Mouse (Mus musculus) CH12.LX (cell line): ENCODE data around the gene Abhd4. TPM values are rescaled to one million over a fixed set of nuclear protein-coding genes. Genes with fewer than 3 reads are reported as not detected.

ENCODE experiments used
- DNase-seq: peaks from one replicate; pipeline ENCODE4 v3.0.0-alpha.2; 2013; ENCODE audit errors: extremely low read depth
- H3K27ac ChIP-seq: 2 replicates; pipeline ENCODE4 v1.5.1; 2012; ENCODE audit warnings: low read depth, mild to moderate bottlenecking, control low read depth, moderate library complexity; ENCODE audit not compliant: insufficient read depth
- H3K27me3 ChIP-seq: replicated peaks from 2 replicates; pipeline ENCODE3; 2012; ENCODE audit warnings: inconsistent platforms
- H3K36me3 ChIP-seq, 2 experiments: replicated peaks in 1 of 2; 2 replicates each; pipeline versions ENCODE3 to v1.6.1; 2012; ENCODE audit warnings: inconsistent platforms in 1 of 2, low read length in 1 of 2, mild to moderate bottlenecking in 1 of 2, mixed read lengths in 1 of 2, moderate library complexity in 1 of 2; ENCODE audit not compliant: control insufficient read depth in 1 of 2, insufficient read depth in 1 of 2
- H3K4me1 ChIP-seq, 2 experiments: 2 replicates each; pipeline ENCODE4 v1.6.1; 2012; ENCODE audit warnings: inconsistent platforms in 1 of 2, moderate library complexity in 1 of 2; ENCODE audit not compliant: insufficient read depth in 2 of 2, control insufficient read depth in 1 of 2
- H3K4me2 ChIP-seq: 2 replicates; pipeline ENCODE4 v1.6.1; 2012; ENCODE audit warnings: low read depth, mild to moderate bottlenecking, control low read depth; ENCODE audit not compliant: poor library complexity, insufficient read depth, severe bottlenecking
- H3K4me3 ChIP-seq, 3 experiments: fragments of 150-350 bp in 1 of 3; sonication (generic) in 1 of 3; replicated peaks in 1 of 3; 2 replicates each; pipeline versions ENCODE3 to v1.5.1; 2011 to 2012; ENCODE audit warnings: low read depth in 2 of 3, low read length in 2 of 3, mild to moderate bottlenecking in 2 of 3, moderate library complexity in 2 of 3, control low read depth in 1 of 3, improper control_type of control experiment in 1 of 3, inconsistent platforms in 1 of 3, mixed read lengths in 1 of 3; ENCODE audit not compliant: poor library complexity in 1 of 3
- H3K79me2 ChIP-seq: replicated peaks from 2 replicates; pipeline ENCODE4 v1.6.1; 2012; ENCODE audit warnings: mild to moderate bottlenecking, moderate library complexity; ENCODE audit not compliant: control insufficient read depth, poor library complexity, insufficient read depth, severe bottlenecking; ENCODE audit errors: extremely low read depth
- H3K9ac ChIP-seq: 2 replicates; pipeline ENCODE4 v1.6.1; 2012; ENCODE audit warnings: low read depth, mild to moderate bottlenecking, control low read depth, moderate library complexity; ENCODE audit not compliant: insufficient read depth
- H3K9me3 ChIP-seq: replicated peaks from 2 replicates; pipeline ENCODE3; 2012; ENCODE audit warnings: low read length, inconsistent platforms, mixed read lengths
- BHLHE40 ChIP-seq: IDR thresholded peaks from 2 replicates; pipeline ENCODE4 v1.6.1; 2011; ENCODE audit warnings: mild to moderate bottlenecking, low read depth, low read length, improper control_type of control experiment
- CHD2 ChIP-seq: IDR thresholded peaks from 2 replicates; pipeline ENCODE4 v1.6.1; 2011; ENCODE audit warnings: low read length, improper control_type of control experiment
- E2F4 ChIP-seq: IDR thresholded peaks from 2 replicates; pipeline ENCODE4 v1.6.1; 2011; ENCODE audit warnings: low read depth, low read length, improper control_type of control experiment; ENCODE audit not compliant: insufficient replicate concordance
- ETS1 ChIP-seq: conservative IDR thresholded peaks from 2 replicates; pipeline ENCODE4 v1.6.1; 2012; ENCODE audit warnings: low read depth, mild to moderate bottlenecking, inconsistent platforms, low read length, improper control_type of control experiment, moderate library complexity
- HCFC1 ChIP-seq: IDR thresholded peaks from 2 replicates; pipeline ENCODE4 v1.6.1; 2012; ENCODE audit warnings: low read depth, mild to moderate bottlenecking, inconsistent platforms, low read length, improper control_type of control experiment
- MAFK ChIP-seq: IDR thresholded peaks from 2 replicates; pipeline ENCODE4 v1.6.1; 2011; ENCODE audit warnings: low read length, improper control_type of control experiment; ENCODE audit not compliant: insufficient replicate concordance
- MAX ChIP-seq: IDR thresholded peaks from 2 replicates; pipeline ENCODE4 v1.6.1; 2011; ENCODE audit warnings: low read length, improper control_type of control experiment
- MAZ ChIP-seq: IDR thresholded peaks from 2 replicates; pipeline ENCODE4 v1.6.1; 2012; ENCODE audit warnings: low read depth, mild to moderate bottlenecking, inconsistent platforms, low read length, improper control_type of control experiment, moderate library complexity
- NRF1 ChIP-seq: IDR thresholded peaks from 2 replicates; pipeline ENCODE4 v1.6.1; 2014; ENCODE audit warnings: low read depth, mild to moderate bottlenecking, inconsistent platforms, low read length, improper control_type of control experiment, moderate library complexity
- POLR2A ChIP-seq: IDR thresholded peaks from 2 replicates; pipeline ENCODE4 v1.6.1; 2011; ENCODE audit warnings: low read depth, mild to moderate bottlenecking, improper control_type of control experiment, low read length
- RCOR1 ChIP-seq: conservative IDR thresholded peaks from 2 replicates; pipeline ENCODE4 v1.6.1; 2012; ENCODE audit warnings: low read depth, mild to moderate bottlenecking, inconsistent platforms, low read length, improper control_type of control experiment
- SIN3A ChIP-seq: IDR thresholded peaks from 2 replicates; pipeline ENCODE4 v1.6.1; 2012; ENCODE audit warnings: low read length, improper control_type of control experiment, inconsistent platforms
- UBTF ChIP-seq: IDR thresholded peaks from 2 replicates; pipeline ENCODE4 v1.6.1; 2012; ENCODE audit warnings: low read depth, mild to moderate bottlenecking, inconsistent platforms, low read length, improper control_type of control experiment, moderate library complexity
- ZKSCAN1 ChIP-seq: IDR thresholded peaks from 2 replicates; pipeline ENCODE4 v1.6.1; 2012; ENCODE audit warnings: low read depth, inconsistent platforms, low read length, improper control_type of control experiment, borderline replicate concordance
- dilution Hi-C: fragments of 300-500 bp; cut with MboI; formaldehyde crosslinking; loops from 2 replicates; pipeline ENCODE4 v1.14.3; 2020; ENCODE audit warnings: low sequenced_read_pairs; ENCODE audit not compliant: extremely low pct_unique_long_range_greater_than_20kb, extremely low pct_ligation_motif_present
- in situ Hi-C: fragments of 300-500 bp; cut with MboI; formaldehyde crosslinking; loops from 3 replicates; pipeline ENCODE4 v1.14.3; 2019; ENCODE audit warnings: low sequenced_read_pairs, low pct_ligation_motif_present, low pct_unique_long_range_greater_than_20kb, mixed read lengths
- polyA plus RNA-seq: library from polyadenylated mRNA; unstranded; fragments of >175 nt; gene quantifications from 2 replicates; pipeline ENCODE4 v1.2.1, GENCODE M21; 2012; ENCODE audit warnings: low read depth; ENCODE audit not compliant: insufficient read length
- total RNA-seq, 2 experiments: library from RNA; depleted of rRNA; stranded (reverse); fragments of 300-350 nt in 1 of 2; fragments of >200 nt in 1 of 2; gene quantifications; 2 replicates each; pipeline ENCODE4 v1.2.3; 2012 to 2014

Gene Abhd4
- total and polyA plus RNA-seq, 3 experiments: 15.9 to 23.0 (median 19.8) TPM

GRCm38 (mm10) chr14:54311763-54312162, 57.8 kb downstream of the Abhd4 start:
- in situ Hi-C loops: no loop called here
- no peak for TF ChIP-seq RCOR1
- TF ChIP-seq UBTF: no peak
- TF ChIP-seq POLR2A: no peak
- TF ChIP-seq MAX: no peak
- TF ChIP-seq E2F4: no peak
- no peak for TF ChIP-seq MAFK
- TF ChIP-seq ZKSCAN1: no peak
- no peak for TF ChIP-seq MAZ
- TF ChIP-seq ETS1: no peak
- no peak for TF ChIP-seq BHLHE40
- no peak for TF ChIP-seq NRF1
- no peak for TF ChIP-seq HCFC1
- no peak for TF ChIP-seq SIN3A
- no peak for TF ChIP-seq CHD2

More at GRCm38 (mm10) chr14:54311763-54312162, 57.8 kb downstream of the Abhd4 start:
- no peak for DNase-seq
- H3K9me3 ChIP-seq: no peaks in the 10 kb centered on the region
- no peaks in the 10 kb centered on the region for H3K4me1 ChIP-seq
- no peaks in the 10 kb centered on the region for H3K36me3 ChIP-seq
- H3K27ac ChIP-seq: no peak overlapping the region
- H3K4me2 ChIP-seq: no peak overlapping the region
- dilution Hi-C loops: no loop called here
- H3K27me3 ChIP-seq: peaks cover 14% of the 10 kb centered on the region
- no peaks in the 10 kb centered on the region for H3K79me2 ChIP-seq
- H3K9ac ChIP-seq: no peak overlapping the region
- H3K4me3 ChIP-seq: no peak overlapping the region

Other genes starting within 250 kb of the Abhd4 start
- gene Dad1, start 84 bp upstream of the Abhd4 start, total RNA-seq (2012; rRNA removed): 161 and 196 TPM in 2 replicates
- 192 and 279 TPM in 2 replicates for gene Dad1, start 84 bp upstream of the Abhd4 start, total RNA-seq (2014; rRNA removed)
- 213 and 287 TPM in 2 replicates for gene Dad1, start 84 bp upstream of the Abhd4 start, polyA plus RNA-seq
- gene Olfr49, start 30.8 kb downstream of the Abhd4 start, total RNA-seq (2012; rRNA removed): not detected in 2 replicates
- not detected in 2 replicates for gene Olfr49, start 30.8 kb downstream of the Abhd4 start, total RNA-seq (2014; rRNA removed)
- gene Olfr49, start 30.8 kb downstream of the Abhd4 start, polyA plus RNA-seq: 0.07 TPM in 2 replicates
- 37.3 and 38.8 TPM in 2 replicates for gene Oxa1l, start 106.6 kb downstream of the Abhd4 start, total RNA-seq (2012; rRNA removed)
- gene Oxa1l, start 106.6 kb downstream of the Abhd4 start, total RNA-seq (2014; rRNA removed): 34.6 and 34.7 TPM in 2 replicates
- gene Oxa1l, start 106.6 kb downstream of the Abhd4 start, polyA plus RNA-seq: 88.9 and 111 TPM in 2 replicates
- gene Slc7a7, start 163.6 kb downstream of the Abhd4 start, total RNA-seq (2012; rRNA removed): 43.3 and 50.4 TPM in 2 replicates
- gene Slc7a7, start 163.6 kb downstream of the Abhd4 start, total RNA-seq (2014; rRNA removed): 23.8 and 27.8 TPM in 2 replicates
- gene Slc7a7, start 163.6 kb downstream of the Abhd4 start, polyA plus RNA-seq: 40.0 and 45.4 TPM in 2 replicates
- 309 and 328 TPM in 2 replicates for gene Mrpl52, start 172.7 kb downstream of the Abhd4 start, total RNA-seq (2012; rRNA removed)
- gene Mrpl52, start 172.7 kb downstream of the Abhd4 start, total RNA-seq (2014; rRNA removed): 87.9 and 97.1 TPM in 2 replicates
- gene Mrpl52, start 172.7 kb downstream of the Abhd4 start, polyA plus RNA-seq: 230 and 281 TPM in 2 replicates
- gene Mmp14, start 177.4 kb downstream of the Abhd4 start, total RNA-seq (2012; rRNA removed): 0.08 and 0.17 TPM in 2 replicates
- gene Mmp14, start 177.4 kb downstream of the Abhd4 start, total RNA-seq (2014; rRNA removed): 0.08 and 0.11 TPM in 2 replicates
- 0.10 TPM in 1 of 2 replicates, not detected in the other for gene Mmp14, start 177.4 kb downstream of the Abhd4 start, polyA plus RNA-seq
- 51.4 and 60.0 TPM in 2 replicates for gene Lrp10, start 209.9 kb downstream of the Abhd4 start, total RNA-seq (2012; rRNA removed)
- 27.9 and 28.7 TPM in 2 replicates for gene Lrp10, start 209.9 kb downstream of the Abhd4 start, total RNA-seq (2014; rRNA removed)
- 64.1 and 79.8 TPM in 2 replicates for gene Lrp10, start 209.9 kb downstream of the Abhd4 start, polyA plus RNA-seq
- 0.08 and 0.29 TPM in 2 replicates for gene Rem2, start 221.9 kb downstream of the Abhd4 start, total RNA-seq (2012; rRNA removed)
- not detected in 2 replicates for gene Rem2, start 221.9 kb downstream of the Abhd4 start, total RNA-seq (2014; rRNA removed)
- gene Rem2, start 221.9 kb downstream of the Abhd4 start, polyA plus RNA-seq: 0.18 TPM in 1 of 2 replicates, not detected in the other